Mouse (Mus musculus): ENCODE data around the gene Kank2. TPM values are rescaled to one million over a fixed set of nuclear protein-coding genes. Genes with fewer than 3 reads are reported as not detected.

Kank2 gene
- polyA plus RNA-seq, 1 experiment from 2014 or later = 1.3 TPM

- Histone ChIP-seq H3K4me1 (ENCODE audit: control insufficient read depth, insufficient read depth, low read length) (no peaks in the 10 kb centered on the region), H3K27me3 (ENCODE audit: control insufficient read depth, insufficient read depth, low read length) (no peaks in the 10 kb centered on the region), H3K9me3 (ENCODE audit: control insufficient read depth, low read length) (no peaks in the 10 kb centered on the region), H3K9ac (replicated peaks; ENCODE audit: low read depth, low read length) (no peak overlapping the region), H3K27ac (ENCODE audit: low read depth, low read length) (no peak overlapping the region), H3K36me3 (ENCODE audit: control insufficient read depth, insufficient read depth, low read length) (peaks cover 7% of the 10 kb centered on the region; the same call in 1 of the 2 replicates), H3K4me3 (ENCODE audit: low read depth, low read length) (no peak overlapping the region), H3K4me2 (ENCODE audit: low read depth, low read length) (no peak overlapping the region)
- 80% methylated on average over 2 of the region's 2 CpGs for WGBS
- no peak for ATAC-seq (ENCODE audit: low read depth)
Observed at GRCm38 (mm10) chr9:21754003-21754402, 44.5 kb downstream of the Kank2 start.

DNA sequence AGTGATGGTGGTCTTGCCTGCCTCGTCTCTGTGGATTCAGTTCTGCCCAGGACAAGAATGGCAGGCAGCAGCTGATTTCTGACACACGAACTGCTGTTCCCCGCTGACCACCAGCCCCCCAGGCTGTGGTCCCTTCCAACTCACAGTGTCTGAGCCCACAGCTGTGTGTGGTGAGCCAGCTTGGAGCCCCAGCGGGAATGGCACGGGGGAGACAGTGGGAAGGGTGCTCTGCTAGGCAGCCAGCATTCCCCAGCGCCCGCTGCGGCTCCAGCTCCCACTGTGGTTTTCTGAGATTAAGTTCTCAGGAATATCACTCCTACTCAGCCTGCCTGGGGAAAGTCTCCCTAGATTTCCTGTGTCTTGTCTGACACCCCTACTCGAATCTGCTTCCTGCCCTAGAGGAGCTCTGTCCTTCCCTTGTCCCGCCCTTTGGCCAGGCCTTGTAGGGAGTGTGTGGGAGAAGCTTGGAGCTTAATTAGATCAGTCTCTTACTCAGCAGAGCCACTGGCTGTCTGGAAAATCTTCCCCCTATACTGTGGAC lies 46.2 kb downstream of the Kank2 start:
- no peak overlapping the region for H3K27ac ChIP-seq (ENCODE audit: low read depth, low read length)

DNA sequence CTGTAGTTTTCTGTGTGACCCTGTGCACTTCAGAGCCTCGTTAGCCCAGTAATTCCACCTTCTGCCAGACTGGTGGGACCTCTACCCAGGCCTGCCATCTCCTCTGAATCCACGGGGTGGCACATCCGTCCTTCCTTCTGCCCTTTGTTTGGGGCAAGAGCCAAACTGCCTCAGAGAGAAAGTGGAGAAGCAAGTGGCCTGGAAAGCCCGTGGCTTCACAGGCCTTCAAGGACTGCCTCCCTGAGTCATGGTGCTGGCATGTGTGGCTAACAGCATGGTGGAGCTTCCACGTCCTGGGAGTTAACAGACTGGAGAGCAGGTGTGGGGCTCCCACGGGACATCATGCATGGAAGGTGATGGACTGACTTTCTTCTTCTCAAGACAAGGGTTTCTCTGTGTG lies 47.2 kb downstream of the Kank2 start:
- Histone ChIP-seq H3K4me1 (ENCODE audit: control insufficient read depth, insufficient read depth, low read length) (no peaks in the 10 kb centered on the region), H3K4me3 (ENCODE audit: low read depth, low read length) (no peak overlapping the region), H3K27me3 (ENCODE audit: control insufficient read depth, insufficient read depth, low read length) (no peaks in the 10 kb centered on the region), H3K27ac (ENCODE audit: low read depth, low read length) (no peak overlapping the region), H3K9ac (replicated peaks; ENCODE audit: low read depth, low read length) (no peak overlapping the region), H3K36me3 (ENCODE audit: control insufficient read depth, insufficient read depth, low read length) (peaks cover 23% of the 10 kb centered on the region), H3K4me2 (ENCODE audit: low read depth, low read length) (no peak overlapping the region), H3K9me3 (ENCODE audit: control insufficient read depth, low read length) (no peaks in the 10 kb centered on the region)
- 63% methylated on average over 6 of the region's 6 CpGs for WGBS
- ATAC-seq (ENCODE audit: low read depth) = no peak

More for the DNA sequence above, 46.2 kb downstream of the Kank2 start:
- Histone ChIP-seq H3K4me3 (ENCODE audit: low read depth, low read length) (no peak overlapping the region), H3K4me2 (ENCODE audit: low read depth, low read length) (no peak overlapping the region), H3K36me3 (ENCODE audit: control insufficient read depth, insufficient read depth, low read length) (peaks cover 15% of the 10 kb centered on the region), H3K27me3 (ENCODE audit: control insufficient read depth, insufficient read depth, low read length) (no peaks in the 10 kb centered on the region), H3K9me3 (ENCODE audit: control insufficient read depth, low read length) (no peaks in the 10 kb centered on the region), H3K9ac (replicated peaks; ENCODE audit: low read depth, low read length) (no peak overlapping the region), H3K4me1 (ENCODE audit: control insufficient read depth, insufficient read depth, low read length) (no peaks in the 10 kb centered on the region)
- ATAC-seq (ENCODE audit: low read depth) = no peak
- WGBS = 65% methylated on average over 10 of the region's 10 CpGs

DNA sequence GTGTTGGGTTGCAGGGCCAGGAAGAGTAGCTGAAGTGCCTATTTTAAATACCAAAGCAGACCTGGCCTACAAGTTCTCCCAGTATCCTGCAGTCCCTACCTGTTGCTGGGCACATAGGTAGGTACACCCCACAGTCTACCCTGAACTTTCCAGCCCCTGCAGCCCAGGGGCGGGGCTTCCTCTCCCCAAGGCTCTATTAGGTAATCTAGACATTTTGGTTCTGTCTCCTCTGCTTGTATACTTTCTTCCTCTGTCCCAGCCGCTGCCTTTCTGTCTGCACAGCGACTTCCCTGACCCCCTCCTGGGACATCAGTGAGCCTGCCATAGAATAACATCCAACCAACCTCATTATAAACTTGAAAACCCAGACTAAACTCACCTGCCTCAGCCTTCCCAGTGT lies 48.2 kb downstream of the Kank2 start:
- no peaks in the 10 kb centered on the region for H3K27me3 ChIP-seq (ENCODE audit: control insufficient read depth, insufficient read depth, low read length)
- peaks cover 27% of the 10 kb centered on the region for H3K36me3 ChIP-seq (ENCODE audit: control insufficient read depth, insufficient read depth, low read length)
- H3K9ac ChIP-seq (replicated peaks; ENCODE audit: low read depth, low read length) = no peak overlapping the region
- H3K4me1 ChIP-seq (ENCODE audit: control insufficient read depth, insufficient read depth, low read length) = no peaks in the 10 kb centered on the region
- H3K4me3 ChIP-seq (ENCODE audit: low read depth, low read length) = no peak overlapping the region
- ATAC-seq (ENCODE audit: low read depth) = no peak
- no peak overlapping the region for H3K4me2 ChIP-seq (ENCODE audit: low read depth, low read length)
- H3K27ac ChIP-seq (ENCODE audit: low read depth, low read length) = no peak overlapping the region
- 81% methylated on average over 3 of the region's 3 CpGs for WGBS
- no peaks in the 10 kb centered on the region for H3K9me3 ChIP-seq (ENCODE audit: control insufficient read depth, low read length)

GRCm38 (mm10) chr9:21749382-21750118 lies 49.0 kb downstream of the Kank2 start:
- no peak overlapping the region for H3K4me3 ChIP-seq (ENCODE audit: low read depth, low read length)
- no peak overlapping the region for H3K4me2 ChIP-seq (ENCODE audit: low read depth, low read length)
- peaks cover 30% of the 10 kb centered on the region for H3K36me3 ChIP-seq (ENCODE audit: control insufficient read depth, insufficient read depth, low read length)
- WGBS = 88% methylated on average over 6 of the region's 6 CpGs
- no peaks in the 10 kb centered on the region for H3K9me3 ChIP-seq (ENCODE audit: control insufficient read depth, low read length)
- H3K4me1 ChIP-seq (ENCODE audit: control insufficient read depth, insufficient read depth, low read length) = no peaks in the 10 kb centered on the region
- no peak for ATAC-seq (ENCODE audit: low read depth)
- no peak overlapping the region for H3K9ac ChIP-seq (replicated peaks; ENCODE audit: low read depth, low read length)
- H3K27ac ChIP-seq (ENCODE audit: low read depth, low read length) = no peak overlapping the region
- no peaks in the 10 kb centered on the region for H3K27me3 ChIP-seq (ENCODE audit: control insufficient read depth, insufficient read depth, low read length)

- H3K27ac ChIP-seq (ENCODE audit: low read depth, low read length) = no peak overlapping the region
Observed at GRCm38 (mm10) chr9:21748491-21748890, 50.1 kb downstream of the Kank2 start.

GRCm38 (mm10) chr9:21748033-21748432 lies 50.5 kb downstream of the Kank2 start:
- WGBS = 58% methylated on average over 7 of the region's 7 CpGs
- Histone ChIP-seq H3K9me3 (ENCODE audit: control insufficient read depth, low read length) (no peaks in the 10 kb centered on the region), H3K36me3 (ENCODE audit: control insufficient read depth, insufficient read depth, low read length) (peaks cover 40% of the 10 kb centered on the region), H3K4me3 (ENCODE audit: low read depth, low read length) (no peak overlapping the region), H3K27ac (ENCODE audit: low read depth, low read length) (no peak overlapping the region), H3K4me1 (ENCODE audit: control insufficient read depth, insufficient read depth, low read length) (no peaks in the 10 kb centered on the region), H3K27me3 (ENCODE audit: control insufficient read depth, insufficient read depth, low read length) (no peaks in the 10 kb centered on the region), H3K4me2 (ENCODE audit: low read depth, low read length) (no peak overlapping the region), H3K9ac (replicated peaks; ENCODE audit: low read depth, low read length) (no peak overlapping the region)
- no peak for ATAC-seq (ENCODE audit: low read depth)

More at GRCm38 (mm10) chr9:21748491-21748890, 50.1 kb downstream of the Kank2 start:
- H3K4me1 ChIP-seq (ENCODE audit: control insufficient read depth, insufficient read depth, low read length) = no peaks in the 10 kb centered on the region
- 89% methylated on average over 10 of the region's 10 CpGs for WGBS
- H3K36me3 ChIP-seq (ENCODE audit: control insufficient read depth, insufficient read depth, low read length) = peaks cover 40% of the 10 kb centered on the region
- H3K27me3 ChIP-seq (ENCODE audit: control insufficient read depth, insufficient read depth, low read length) = no peaks in the 10 kb centered on the region
- H3K9me3 ChIP-seq (ENCODE audit: control insufficient read depth, low read length) = no peaks in the 10 kb centered on the region
- H3K4me3 ChIP-seq (ENCODE audit: low read depth, low read length) = no peak overlapping the region
- ATAC-seq (ENCODE audit: low read depth) = no peak
- no peak overlapping the region for H3K4me2 ChIP-seq (ENCODE audit: low read depth, low read length)
- H3K9ac ChIP-seq (replicated peaks; ENCODE audit: low read depth, low read length) = no peak overlapping the region

DNA sequence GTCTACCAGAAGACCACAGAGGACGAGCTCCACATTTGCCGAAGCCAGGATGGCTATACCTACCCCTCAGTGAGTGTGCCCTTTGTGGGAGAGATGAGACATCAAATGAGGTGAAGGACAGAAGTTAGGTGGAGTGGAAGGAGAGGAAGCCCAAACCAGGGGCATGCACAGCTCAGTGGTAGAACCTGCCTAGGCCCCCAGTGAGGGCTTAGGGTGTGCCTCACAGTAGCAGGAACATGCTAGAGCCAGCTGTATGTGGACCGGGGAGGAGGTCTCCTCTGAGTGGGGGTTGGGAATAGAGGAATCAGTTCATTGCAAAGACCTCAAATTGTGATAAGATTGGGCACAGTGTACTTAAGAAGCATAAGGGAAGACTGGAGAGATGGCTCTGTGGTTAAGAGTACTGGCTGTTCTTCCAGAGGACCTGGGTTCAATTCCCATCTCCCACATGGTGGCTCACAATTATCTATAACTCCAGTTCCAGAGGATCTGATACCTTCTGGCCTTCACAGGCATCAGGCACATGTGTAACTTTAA lies 51.2 kb downstream of the Kank2 start:
- Histone ChIP-seq H3K9me3 (ENCODE audit: control insufficient read depth, low read length) (no peaks in the 10 kb centered on the region), H3K27ac (ENCODE audit: low read depth, low read length) (no peak overlapping the region), H3K27me3 (ENCODE audit: control insufficient read depth, insufficient read depth, low read length) (no peaks in the 10 kb centered on the region), H3K4me3 (ENCODE audit: low read depth, low read length) (no peak overlapping the region), H3K4me1 (ENCODE audit: control insufficient read depth, insufficient read depth, low read length) (no peaks in the 10 kb centered on the region), H3K4me2 (ENCODE audit: low read depth, low read length) (no peak overlapping the region), H3K9ac (replicated peaks; ENCODE audit: low read depth, low read length) (no peak overlapping the region), H3K36me3 (ENCODE audit: control insufficient read depth, insufficient read depth, low read length) (peaks cover 45% of the 10 kb centered on the region)
- ATAC-seq (ENCODE audit: low read depth) = no peak
- WGBS = 91% methylated on average over 3 of the region's 3 CpGs

- Histone ChIP-seq H3K27me3 (ENCODE audit: control insufficient read depth, insufficient read depth, low read length) (no peaks in the 10 kb centered on the region), H3K9ac (replicated peaks; ENCODE audit: low read depth, low read length) (no peak overlapping the region), H3K4me1 (ENCODE audit: control insufficient read depth, insufficient read depth, low read length) (no peaks in the 10 kb centered on the region), H3K9me3 (ENCODE audit: control insufficient read depth, low read length) (no peaks in the 10 kb centered on the region), H3K4me2 (ENCODE audit: low read depth, low read length) (no peak overlapping the region), H3K27ac (ENCODE audit: low read depth, low read length) (no peak overlapping the region), H3K4me3 (ENCODE audit: low read depth, low read length) (no peak overlapping the region), H3K36me3 (ENCODE audit: control insufficient read depth, insufficient read depth, low read length) (peaks cover 53% of the 10 kb centered on the region)
- 97% methylated on average over 11 of the region's 11 CpGs for WGBS
- ATAC-seq (ENCODE audit: low read depth) = no peak
Observed at GRCm38 (mm10) chr9:21741514-21741913, 57.0 kb downstream of the Kank2 start.

Measured in neural tube, embryonic 14.5 days (tissue).